ENCODE assay signal across 8 mouse cellular contexts in genomic region chr12:80790700-80791570, GRCm38 (mm10). TPM values are rescaled to one million over a fixed set of nuclear protein-coding genes. Genes with fewer than 3 reads are reported as not detected.
A peak's percentile ranks its signal among the peaks of the same experiment; 100 is the strongest.
DNase-seq lines count a peak whose midpoint lies in the region; ATAC-seq and TF ChIP-seq lines count a peak whose summit lies in the region.

No protein-coding gene starts in this region.

- TF ChIP-seq CTCF in layer of hippocampus, adult 2 months (conservative IDR thresholded peaks at IDR 0.05) = no peak
- 0 out of 2 replicates have a peak, but pooled peaks have one; percentile 29 for TF ChIP-seq CTCF in lung, postnatal 0 days (IDR thresholded peaks at IDR 0.05)

- H3K4me3 ChIP-seq in layer of hippocampus, adult 2 months = peak overlapping the region; percentile 88
- H3K4me3 ChIP-seq in hindbrain, embryonic 14.5 days (replicated peaks; ENCODE audit: low read length) = peak overlapping the region; percentile 75
- H3K4me3 ChIP-seq in lung, postnatal 0 days (ENCODE audit: low read depth, low read length) = peak overlapping the region; percentile 79
- H3K4me3 ChIP-seq in stomach, embryonic 15.5 days (replicated peaks) = peak overlapping the region; percentile 92

- peaks cover 20% of the 10 kb centered on the region for H3K4me1 ChIP-seq in hindbrain, embryonic 14.5 days (replicated peaks; ENCODE audit: control insufficient read depth, insufficient read depth, low read length)
- peaks cover 24% of the 10 kb centered on the region; the same call in 1 of the 2 replicates for H3K4me1 ChIP-seq in lung, postnatal 0 days (ENCODE audit: insufficient read depth, low read depth, low read length)
- peaks cover 21% of the 10 kb centered on the region for H3K4me1 ChIP-seq in stomach, embryonic 15.5 days

- DNase-seq in layer of hippocampus, adult 2 months (ENCODE audit: low spot score in 2 of 2) = no peak
- DNase-seq in layer of hippocampus, postnatal 36 days = no peak
- peak; percentile 31 for DNase-seq in embryo, embryonic 11 days
- DNase-seq in hindbrain, embryonic 14.5 days (ENCODE audit: low spot score) = no peak
- peak; percentile 69 for DNase-seq in lung, postnatal 0 days (ENCODE audit: low spot score)
- DNase-seq in ovary, adult 18-20 months (ENCODE audit: low spot score) = no peak

- ATAC-seq in hindbrain, embryonic 14.5 days (ENCODE audit: low FRiP score) = no peak; the same call in 1 of the 2 replicates
- peak; percentile 67 for ATAC-seq in lung, postnatal 0 days
- ATAC-seq in stomach, embryonic 15.5 days (ENCODE audit: insufficient read depth, low FRiP score, low read depth) = peak; percentile 54
- ATAC-seq in monocyte, adult 5-6 weeks (replicated peaks; ENCODE audit: insufficient number of reproducible peaks, low FRiP score, low TSS enrichment, poor library complexity, severe bottlenecking) = no peak

- no peaks in the 10 kb centered on the region for H3K27me3 ChIP-seq in hindbrain, embryonic 14.5 days (ENCODE audit: control insufficient read depth, insufficient read depth, low read length)
- no peaks in the 10 kb centered on the region for H3K27me3 ChIP-seq in lung, postnatal 0 days (replicated peaks; ENCODE audit: insufficient read depth, low read length)
- H3K27me3 ChIP-seq in stomach, embryonic 15.5 days (replicated peaks) = no peaks in the 10 kb centered on the region

- whole genome bisulfite sequencing in hindbrain, embryonic 14.5 days = under 1% methylated on average over 62 of the region's 80 CpGs
- WGBS in lung, postnatal 0 days = under 1% methylated on average over 65 of the region's 80 CpGs
- WGBS in stomach, embryonic 15.5 days = under 1% methylated on average over 67 of the region's 80 CpGs

- H3K9me3 ChIP-seq in hindbrain, embryonic 14.5 days (ENCODE audit: control insufficient read depth, low read length) = no peaks in the 10 kb centered on the region
- no peaks in the 10 kb centered on the region for H3K9me3 ChIP-seq in lung, postnatal 0 days (ENCODE audit: low read length)
- no peaks in the 10 kb centered on the region for H3K9me3 ChIP-seq in stomach, embryonic 15.5 days

- H3K27ac ChIP-seq in layer of hippocampus, adult 2 months = peak overlapping the region; percentile 99
- peak overlapping the region; percentile 96 for H3K27ac ChIP-seq in hindbrain, embryonic 14.5 days
- H3K27ac ChIP-seq in lung, postnatal 0 days (ENCODE audit: low read length) = peak overlapping the region; percentile 98
- peak overlapping the region; percentile 94 for H3K27ac ChIP-seq in stomach, embryonic 15.5 days

- H3K4me2 ChIP-seq in hindbrain, embryonic 14.5 days (replicated peaks) = peak overlapping the region; percentile 81
- peak overlapping the region; percentile 72 for H3K4me2 ChIP-seq in lung, postnatal 0 days (replicated peaks; ENCODE audit: low read depth, low read length)
- H3K4me2 ChIP-seq in stomach, embryonic 15.5 days = peak overlapping the region; percentile 77

- no peaks in the 10 kb centered on the region for H3K36me3 ChIP-seq in hindbrain, embryonic 14.5 days (replicated peaks; ENCODE audit: control insufficient read depth, insufficient read depth)
- no peaks in the 10 kb centered on the region for H3K36me3 ChIP-seq in lung, postnatal 0 days (ENCODE audit: insufficient read depth, low read length)
- H3K36me3 ChIP-seq in stomach, embryonic 15.5 days = no peaks in the 10 kb centered on the region

- peak overlapping the region; percentile 88 for H3K9ac ChIP-seq in hindbrain, embryonic 14.5 days
- peak overlapping the region; percentile 92 for H3K9ac ChIP-seq in lung, postnatal 0 days (replicated peaks; ENCODE audit: low read depth)
- peak overlapping the region; percentile 93 for H3K9ac ChIP-seq in stomach, embryonic 15.5 days

- no peak for TF ChIP-seq EP300 in lung, postnatal 0 days (IDR thresholded peaks at IDR 0.05)

RNA-seq across cellular contexts. Expression of gene Susd6, which starts 0.6 kb away (rescaled TPM):
- total RNA-seq in layer of hippocampus, adult 2 months (2021) = 10 to 100 TPM; 71.6 to 72.1 TPM
- 10 to 100 TPM; 66.7 to 70.2 TPM for total RNA-seq in layer of hippocampus, postnatal 36 days (2021)
- 12.5 and 14.8 TPM in 2 replicates for polyA plus RNA-seq in hindbrain, embryonic 14.5 days (2014; fragmentation: Nextera tagmentation; extraction: Ambion mirVana)
- 26.5 and 34.9 TPM in 2 replicates for polyA plus RNA-seq in lung, postnatal 0 days (2015; fragmentation: Nextera tagmentation; extraction: Ambion mirVana)
- polyA plus RNA-seq in stomach, embryonic 15.5 days (2015; fragmentation: Nextera tagmentation; extraction: Ambion mirVana) = 17.5 and 19.2 TPM in 2 replicates
- total RNA-seq in monocyte, adult 5-6 weeks (2017) = 49.0 to 81.1 TPM (median 52.5 TPM) in 3 replicates

RNA-seq across cellular contexts. Expression of gene Ccdc177, which starts 30.4 kb away (rescaled TPM):
- 10 to 100 TPM; 18.4 to 18.6 TPM for total RNA-seq in layer of hippocampus, adult 2 months (2021)
- 10 to 100 TPM; 16.5 to 18.6 TPM for total RNA-seq in layer of hippocampus, postnatal 36 days (2021)
- 4.6 and 5.2 TPM in 2 replicates for polyA plus RNA-seq in hindbrain, embryonic 14.5 days (2014; fragmentation: Nextera tagmentation; extraction: Ambion mirVana)
- 0.02 TPM in 1 of 2 replicates, not detected in the other for polyA plus RNA-seq in lung, postnatal 0 days (2015; fragmentation: Nextera tagmentation; extraction: Ambion mirVana)
- polyA plus RNA-seq in stomach, embryonic 15.5 days (2015; fragmentation: Nextera tagmentation; extraction: Ambion mirVana) = 0.17 and 0.18 TPM in 2 replicates
- total RNA-seq in monocyte, adult 5-6 weeks (2017) = not detected in 3 replicates

Comparison
In these comparisons a context has a peak if more than half of its experiments do, and no peak if none do; other contexts are left out.
1. DNase-seq: peak in embryo, embryonic 11 days (single experiment) and lung, postnatal 0 days (single experiment); none in layer of hippocampus, adult 2 months (0 of 2), layer of hippocampus, postnatal 36 days (0 of 2), hindbrain, embryonic 14.5 days (single experiment) and ovary, adult 18-20 months (single experiment).
2. ATAC-seq: peak in lung, postnatal 0 days (single experiment) and stomach, embryonic 15.5 days (single experiment); none in hindbrain, embryonic 14.5 days (single experiment) and monocyte, adult 5-6 weeks (single experiment).
3. RNA of gene Ccdc177, which starts 30.4 kb away (total RNA-seq): 16.5 to 18.6 TPM in layer of hippocampus, postnatal 36 days and 18.4 to 18.6 TPM in layer of hippocampus, adult 2 months; not detected in monocyte, adult 5-6 weeks; every median in the first group is over 10 times any median in the second.
4. Peak in every context shown above with its lines, with median percentiles within 50 percentile points of each other: H3K27ac ChIP-seq, H3K4me3 ChIP-seq, H3K4me2 ChIP-seq and H3K9ac ChIP-seq.